In the genomic region with DNA sequence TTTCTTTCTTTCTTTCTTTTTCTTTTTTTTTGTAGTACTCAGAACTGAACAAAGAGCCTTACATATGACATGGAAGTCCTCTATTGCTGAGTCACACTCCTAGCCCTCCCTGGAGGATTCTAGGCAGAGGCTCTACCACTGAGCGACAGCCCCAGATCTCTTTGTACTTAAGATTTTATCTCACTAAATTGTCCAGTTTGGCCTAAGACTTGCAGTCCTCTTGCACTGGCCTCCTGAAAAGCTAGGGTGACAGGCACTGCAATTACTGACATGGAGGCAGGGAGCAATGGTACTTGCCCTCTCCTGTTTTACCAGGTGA, we compare ENCODE assay signal across 16 mouse cellular contexts. TPM values are rescaled to one million over a fixed set of nuclear protein-coding genes. Genes with fewer than 3 reads are reported as not detected.
DNase-seq lines count a peak whose midpoint lies in the region; ATAC-seq lines count a peak whose summit lies in the region.
"Had no signal": no experiment of that assay in that cellular context is flagged by ENCODE, and none has a peak within 500 bp of the region (broad histone marks: within the 10 kb centered on the region; RNA-seq: fewer than 3 reads in every experiment).

No protein-coding gene starts in this region.

- H3K9ac ChIP-seq in forebrain, embryonic 14.5 days (ENCODE audit: low read length) = no peak overlapping the region
- no peak overlapping the region for H3K9ac ChIP-seq in forebrain, embryonic 15.5 days (replicated peaks)
- H3K9ac ChIP-seq in neural tube, embryonic 11.5 days (ENCODE audit: low read length) = no peak overlapping the region
- H3K9ac ChIP-seq in midbrain, embryonic 13.5 days (replicated peaks) = no peak overlapping the region
- H3K9ac ChIP-seq in liver, embryonic 12.5 days = no peak overlapping the region

- ATAC-seq in forebrain, embryonic 14.5 days = no peak
- no peak for ATAC-seq in forebrain, embryonic 15.5 days (replicated peaks)
- no peak for ATAC-seq in neural tube, embryonic 11.5 days (ENCODE audit: insufficient read depth, low FRiP score, low TSS enrichment)
- ATAC-seq in midbrain, embryonic 13.5 days = no peak
- ATAC-seq in liver, embryonic 12.5 days = no peak

- H3K9me3 ChIP-seq in forebrain, embryonic 14.5 days (replicated peaks; ENCODE audit: control insufficient read depth, low read length) = no peaks in the 10 kb centered on the region
- H3K9me3 ChIP-seq in forebrain, embryonic 15.5 days = no peaks in the 10 kb centered on the region
- H3K9me3 ChIP-seq in neural tube, embryonic 11.5 days (ENCODE audit: control insufficient read depth, low read length) = no peaks in the 10 kb centered on the region
- no peaks in the 10 kb centered on the region for H3K9me3 ChIP-seq in midbrain, embryonic 13.5 days
- H3K9me3 ChIP-seq in liver, embryonic 12.5 days (replicated peaks) = no peaks in the 10 kb centered on the region

- H3K27me3 ChIP-seq in forebrain, embryonic 14.5 days (replicated peaks; ENCODE audit: control insufficient read depth, insufficient read depth, low read length) = no peaks in the 10 kb centered on the region
- H3K27me3 ChIP-seq in forebrain, embryonic 15.5 days = no peaks in the 10 kb centered on the region
- no peaks in the 10 kb centered on the region for H3K27me3 ChIP-seq in neural tube, embryonic 11.5 days (ENCODE audit: control insufficient read depth, insufficient read depth, low read length)
- H3K27me3 ChIP-seq in midbrain, embryonic 13.5 days = no peaks in the 10 kb centered on the region
- H3K27me3 ChIP-seq in liver, embryonic 12.5 days (replicated peaks) = no peaks in the 10 kb centered on the region; the same call in 1 of the 2 replicates

- 90% methylated on average over 1 of the region's 1 CpGs for WGBS in forebrain, embryonic 14.5 days
- 86% methylated on average over 1 of the region's 1 CpGs for WGBS in forebrain, embryonic 15.5 days
- WGBS in neural tube, embryonic 11.5 days = 92% methylated on average over 1 of the region's 1 CpGs
- 74% methylated on average over 1 of the region's 1 CpGs for WGBS in midbrain, embryonic 13.5 days
- WGBS in liver, embryonic 12.5 days (ENCODE audit: insufficient replicate concordance) = 79% methylated on average over 1 of the region's 1 CpGs

- no peak overlapping the region for H3K4me3 ChIP-seq in forebrain, embryonic 14.5 days (ENCODE audit: low read depth, low read length)
- no peak overlapping the region for H3K4me3 ChIP-seq in forebrain, embryonic 15.5 days
- H3K4me3 ChIP-seq in neural tube, embryonic 11.5 days (ENCODE audit: low read depth, low read length) = no peak overlapping the region
- H3K4me3 ChIP-seq in midbrain, embryonic 13.5 days (replicated peaks) = no peak overlapping the region
- H3K4me3 ChIP-seq in liver, embryonic 12.5 days = no peak overlapping the region
- H3K4me3 ChIP-seq: heart, adult 2 months had no signal

- peaks cover 39% of the 10 kb centered on the region for H3K36me3 ChIP-seq in forebrain, embryonic 14.5 days (ENCODE audit: control insufficient read depth, insufficient read depth, low read length)
- peaks cover 42% of the 10 kb centered on the region for H3K36me3 ChIP-seq in forebrain, embryonic 15.5 days
- peaks cover 4% of the 10 kb centered on the region; the same call in 1 of the 2 replicates for H3K36me3 ChIP-seq in neural tube, embryonic 11.5 days (ENCODE audit: control insufficient read depth, insufficient read depth, low read length)
- H3K36me3 ChIP-seq in midbrain, embryonic 13.5 days = peaks cover 54% of the 10 kb centered on the region
- peaks cover 9% of the 10 kb centered on the region; the same call in 1 of the 2 replicates for H3K36me3 ChIP-seq in liver, embryonic 12.5 days

- no peak for DNase-seq in forebrain, embryonic 14.5 days (ENCODE audit: low spot score)
- DNase-seq in neural tube, embryonic 11.5 days (ENCODE audit: low spot score) = no peak
- no peak for DNase-seq in neural tube, embryonic 10.5 days (ENCODE audit: extremely low spot score, low spot score)
- no peak for DNase-seq in kidney, adult 11 months
- DNase-seq in urinary bladder, postnatal 36 days (ENCODE audit: low spot score in 2 of 2) = no peak
- DNase-seq: adrenal gland, adult 8-10 months; cerebellum, postnatal 36 days; gastrocnemius, postnatal 10 days; heart, adult 2 months; kidney, adult 8-10 months; kidney, postnatal 25 days; right cerebral cortex, postnatal 25 days; thymus, postnatal 4 days had no signal

- H3K27ac ChIP-seq in forebrain, embryonic 14.5 days (ENCODE audit: low read depth, low read length) = peak overlapping the region; percentile 27; the same call in 1 of the 2 replicates
- H3K27ac ChIP-seq in forebrain, embryonic 15.5 days (replicated peaks) = no peak overlapping the region
- peak overlapping the region; percentile 79 for H3K27ac ChIP-seq in neural tube, embryonic 11.5 days (ENCODE audit: low read depth, low read length)
- peak overlapping the region; percentile 74 for H3K27ac ChIP-seq in midbrain, embryonic 13.5 days
- no peak overlapping the region for H3K27ac ChIP-seq in liver, embryonic 12.5 days
- H3K27ac ChIP-seq: heart, adult 2 months had no signal

- H3K4me1 ChIP-seq in forebrain, embryonic 14.5 days (ENCODE audit: control insufficient read depth, insufficient read depth, low read length) = peaks cover 14% of the 10 kb centered on the region
- H3K4me1 ChIP-seq in forebrain, embryonic 15.5 days = peaks cover 16% of the 10 kb centered on the region
- peaks cover 19% of the 10 kb centered on the region for H3K4me1 ChIP-seq in neural tube, embryonic 11.5 days (ENCODE audit: control insufficient read depth, insufficient read depth, low read length)
- peaks cover 42% of the 10 kb centered on the region for H3K4me1 ChIP-seq in midbrain, embryonic 13.5 days (replicated peaks)
- peaks cover 18% of the 10 kb centered on the region for H3K4me1 ChIP-seq in liver, embryonic 12.5 days

- no peak overlapping the region for H3K4me2 ChIP-seq in forebrain, embryonic 14.5 days (ENCODE audit: low read length)
- H3K4me2 ChIP-seq in forebrain, embryonic 15.5 days (replicated peaks) = no peak overlapping the region
- H3K4me2 ChIP-seq in neural tube, embryonic 11.5 days (ENCODE audit: low read depth) = no peak overlapping the region
- no peak overlapping the region for H3K4me2 ChIP-seq in midbrain, embryonic 13.5 days (replicated peaks)
- H3K4me2 ChIP-seq in liver, embryonic 12.5 days = no peak overlapping the region

RNA-seq across cellular contexts. Expression of gene Limk1, which starts 16.2 kb away (rescaled TPM):
- polyA plus RNA-seq in forebrain, embryonic 14.5 days (2014; fragmentation: Nextera tagmentation; extraction: Ambion mirVana) = 14.0 and 16.4 TPM in 2 replicates
- 16.0 and 16.9 TPM in 2 replicates for polyA plus RNA-seq in forebrain, embryonic 15.5 days (2015; fragmentation: Nextera tagmentation; extraction: Ambion mirVana)
- polyA plus RNA-seq in neural tube, embryonic 11.5 days (2014; fragmentation: Nextera tagmentation; extraction: Ambion mirVana) = 10.3 and 11.4 TPM in 2 replicates
- 17.5 and 20.8 TPM in 2 replicates for polyA plus RNA-seq in midbrain, embryonic 13.5 days (2015; fragmentation: Nextera tagmentation; extraction: Ambion mirVana)
- polyA plus RNA-seq in liver, embryonic 12.5 days (2016; fragmentation: Nextera tagmentation; extraction: Ambion mirVana) = 1.3 and 1.5 TPM in 2 replicates

RNA-seq across cellular contexts. Expression of gene Eif4h, which starts 32.9 kb away (rescaled TPM):
- polyA plus RNA-seq in forebrain, embryonic 14.5 days (2014; fragmentation: Nextera tagmentation; extraction: Ambion mirVana) = 402 and 418 TPM in 2 replicates
- 405 and 408 TPM in 2 replicates for polyA plus RNA-seq in forebrain, embryonic 15.5 days (2015; fragmentation: Nextera tagmentation; extraction: Ambion mirVana)
- 457 and 469 TPM in 2 replicates for polyA plus RNA-seq in neural tube, embryonic 11.5 days (2014; fragmentation: Nextera tagmentation; extraction: Ambion mirVana)
- 352 and 382 TPM in 2 replicates for polyA plus RNA-seq in midbrain, embryonic 13.5 days (2015; fragmentation: Nextera tagmentation; extraction: Ambion mirVana)
- 287 and 308 TPM in 2 replicates for polyA plus RNA-seq in liver, embryonic 12.5 days (2016; fragmentation: Nextera tagmentation; extraction: Ambion mirVana)

RNA-seq across cellular contexts. Expression of gene Lat2, which starts 57.3 kb away (rescaled TPM):
- 0.99 and 1.6 TPM in 2 replicates for polyA plus RNA-seq in forebrain, embryonic 14.5 days (2014; fragmentation: Nextera tagmentation; extraction: Ambion mirVana)
- 2.6 and 4.4 TPM in 2 replicates for polyA plus RNA-seq in forebrain, embryonic 15.5 days (2015; fragmentation: Nextera tagmentation; extraction: Ambion mirVana)
- 1.4 TPM in 2 replicates for polyA plus RNA-seq in neural tube, embryonic 11.5 days (2014; fragmentation: Nextera tagmentation; extraction: Ambion mirVana)
- polyA plus RNA-seq in midbrain, embryonic 13.5 days (2015; fragmentation: Nextera tagmentation; extraction: Ambion mirVana) = 4.1 and 5.5 TPM in 2 replicates
- 1.7 and 1.8 TPM in 2 replicates for polyA plus RNA-seq in liver, embryonic 12.5 days (2016; fragmentation: Nextera tagmentation; extraction: Ambion mirVana)

Comparison
In these comparisons a context has a peak if more than half of its experiments do, and no peak if none do; other contexts are left out.
1. H3K27ac ChIP-seq: peak in forebrain, embryonic 14.5 days (single experiment), neural tube, embryonic 11.5 days (single experiment) and midbrain, embryonic 13.5 days (single experiment); none in forebrain, embryonic 15.5 days (single experiment) and liver, embryonic 12.5 days (single experiment).